Mouse (Mus musculus): ENCODE data around the gene Wnk1. TPM values are rescaled to one million over a fixed set of nuclear protein-coding genes. Genes with fewer than 3 reads are reported as not detected.
A peak's percentile ranks its signal among the peaks of the same experiment; 100 is the strongest.
"Not testable (repeated sequence)": the region's sequence is repeated elsewhere in the genome, so short reads cannot be mapped to it uniquely, and the experiment has no call there.

The Wnk1 gene
- polyA plus RNA-seq (2015; fragmentation: Nextera tagmentation; extraction: Ambion mirVana), result 28.8 and 31.2 TPM in 2 replicates

DNA sequence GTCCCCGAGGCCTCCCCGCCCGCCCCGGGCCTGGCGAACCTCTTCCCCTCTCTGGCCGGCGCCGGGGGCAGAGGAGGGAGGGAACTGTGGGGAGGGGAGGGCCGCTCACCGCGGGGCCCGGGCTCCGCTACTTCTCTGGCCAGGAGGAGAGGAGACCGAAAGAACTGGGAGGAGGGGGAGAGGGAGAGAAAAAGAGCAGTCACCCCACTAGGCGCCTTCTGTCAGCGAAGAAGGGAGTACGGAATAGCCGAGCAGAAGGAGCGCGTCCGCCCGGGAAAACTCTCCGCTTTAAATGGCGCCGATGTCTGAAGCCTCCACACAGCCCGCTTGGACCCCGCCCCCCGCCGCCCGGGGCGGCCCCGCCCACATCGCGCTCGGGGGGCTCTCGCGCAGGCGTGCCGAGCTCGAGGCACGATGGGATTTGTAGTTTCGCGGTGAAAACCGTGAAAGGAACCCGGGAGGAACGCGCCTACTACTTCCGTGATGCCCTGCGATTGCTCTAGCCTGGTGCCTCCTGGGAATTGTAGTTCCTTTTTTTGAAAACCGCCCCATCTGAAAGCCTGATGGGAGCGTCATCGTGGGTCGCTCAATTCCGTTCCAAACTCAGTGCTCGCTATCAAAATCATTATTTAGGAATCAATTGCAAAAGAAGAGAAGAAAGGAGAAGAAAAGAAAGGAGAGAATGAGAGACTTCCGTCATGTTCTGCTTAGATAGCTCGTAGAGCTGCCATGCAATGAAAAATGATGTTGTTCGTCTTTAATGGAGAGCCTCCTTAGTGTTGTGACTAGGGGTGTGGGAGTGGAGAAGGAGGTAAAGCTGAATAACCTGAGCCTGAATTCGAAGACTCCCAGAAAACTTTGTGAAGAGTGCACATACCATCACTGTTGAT is at the start of gene Wnk1:
Wnk1 (minus strand) TSS at position 307 of the 890 bp plus-strand sequence.
- Histone ChIP-seq H3K27me3 (ENCODE audit: control insufficient read depth, insufficient read depth, low read length) (no peaks in the 10 kb centered on the region), H3K36me3 (ENCODE audit: control insufficient read depth, insufficient read depth, low read length) (no peaks in the 10 kb centered on the region), H3K27ac (replicated peaks) (peak within 1 kb of the TSS; percentile 99), H3K4me3 (ENCODE audit: low read depth, low read length) (peak within 1 kb of the TSS; percentile 85), H3K9ac (ENCODE audit: low read length) (peak within 1 kb of the TSS; percentile 87), H3K9me3 (ENCODE audit: control insufficient read depth, low read length) (no peaks in the 10 kb centered on the region), H3K4me2 (replicated peaks; ENCODE audit: low read depth) (peak within 1 kb of the TSS; percentile 93), H3K4me1 (replicated peaks; ENCODE audit: control insufficient read depth, insufficient read depth) (peaks cover 5% of the 10 kb centered on the region; the same call in 1 of the 2 replicates)
- under 1% methylated on average over 46 of the region's 59 CpGs for WGBS
- peak; percentile 99 for DNase-seq (ENCODE audit: low spot score)
- ATAC-seq (ENCODE audit: low FRiP score, low TSS enrichment), result peak; percentile 96
- no peak for TF ChIP-seq CTCF (IDR thresholded peaks at IDR 0.05; ENCODE audit: low read depth)
- no peak for TF ChIP-seq EP300 (optimal IDR thresholded peaks at IDR 0.05)

DNA sequence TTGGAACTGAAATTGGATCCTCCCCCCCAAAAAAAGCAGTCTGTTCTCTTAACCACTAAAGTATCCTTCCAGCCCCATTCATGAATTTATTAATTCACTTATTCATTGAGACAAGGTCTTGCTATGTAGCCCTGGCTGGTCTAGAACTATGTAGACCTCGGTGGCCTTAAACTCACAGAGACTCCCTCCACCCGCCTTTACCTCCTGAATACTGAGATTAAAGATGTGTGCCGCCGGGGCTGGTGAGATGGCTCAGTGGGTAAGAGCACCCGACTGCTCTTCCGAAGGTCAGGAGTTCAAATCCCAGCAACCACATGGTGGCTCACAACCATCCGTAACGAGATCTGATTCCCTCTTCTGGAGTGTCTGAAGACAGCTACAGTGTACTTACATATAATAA is 48.6 kb upstream of the Wnk1 start:
- H3K4me2 ChIP-seq (replicated peaks; ENCODE audit: low read depth); H3K4me1 ChIP-seq (replicated peaks; ENCODE audit: control insufficient read depth, insufficient read depth); H3K36me3 ChIP-seq (ENCODE audit: control insufficient read depth, insufficient read depth, low read length); ATAC-seq (ENCODE audit: low FRiP score, low TSS enrichment); H3K4me3 ChIP-seq (ENCODE audit: low read depth, low read length); DNase-seq (ENCODE audit: low spot score); H3K27ac ChIP-seq (replicated peaks); H3K9ac ChIP-seq (ENCODE audit: low read length); H3K9me3 ChIP-seq (ENCODE audit: control insufficient read depth, low read length); H3K27me3 ChIP-seq (ENCODE audit: control insufficient read depth, insufficient read depth, low read length): not testable (repeated sequence)
- 90% methylated on average over 6 of the region's 8 CpGs for WGBS

GRCm38 (mm10) chr6:120085832-120086231 is 47.4 kb upstream of the Wnk1 start:
- Histone ChIP-seq H3K27me3 (ENCODE audit: control insufficient read depth, insufficient read depth, low read length) (no peaks in the 10 kb centered on the region), H3K4me2 (replicated peaks; ENCODE audit: low read depth) (no peak overlapping the region), H3K4me3 (ENCODE audit: low read depth, low read length) (no peak overlapping the region), H3K9me3 (ENCODE audit: control insufficient read depth, low read length) (no peaks in the 10 kb centered on the region), H3K27ac (replicated peaks) (no peak overlapping the region), H3K4me1 (replicated peaks; ENCODE audit: control insufficient read depth, insufficient read depth) (no peaks in the 10 kb centered on the region), H3K36me3 (ENCODE audit: control insufficient read depth, insufficient read depth, low read length) (no peaks in the 10 kb centered on the region), H3K9ac (ENCODE audit: low read length) (no peak overlapping the region)
- TF ChIP-seq EP300 (optimal IDR thresholded peaks at IDR 0.05), result no peak
- no peak for TF ChIP-seq CTCF (IDR thresholded peaks at IDR 0.05; ENCODE audit: low read depth)
- 72% methylated on average over 3 of the region's 3 CpGs for WGBS
- DNase-seq (ENCODE audit: low spot score), result no peak
- ATAC-seq (ENCODE audit: low FRiP score, low TSS enrichment), result no peak

GRCm38 (mm10) chr6:120084983-120085382 is 46.5 kb upstream of the Wnk1 start:
- Histone ChIP-seq H3K9ac (ENCODE audit: low read length) (no peak overlapping the region), H3K4me3 (ENCODE audit: low read depth, low read length) (no peak overlapping the region), H3K4me1 (replicated peaks; ENCODE audit: control insufficient read depth, insufficient read depth) (no peaks in the 10 kb centered on the region), H3K9me3 (ENCODE audit: control insufficient read depth, low read length) (no peaks in the 10 kb centered on the region), H3K4me2 (replicated peaks; ENCODE audit: low read depth) (no peak overlapping the region), H3K27ac (replicated peaks) (no peak overlapping the region), H3K27me3 (ENCODE audit: control insufficient read depth, insufficient read depth, low read length) (no peaks in the 10 kb centered on the region), H3K36me3 (ENCODE audit: control insufficient read depth, insufficient read depth, low read length) (no peaks in the 10 kb centered on the region)
- WGBS, result 88% methylated on average over 2 of the region's 2 CpGs
- ATAC-seq (ENCODE audit: low FRiP score, low TSS enrichment) (no peak), DNase-seq (ENCODE audit: low spot score) (no peak)
- TF ChIP-seq CTCF (IDR thresholded peaks at IDR 0.05; ENCODE audit: low read depth) (no peak), EP300 (optimal IDR thresholded peaks at IDR 0.05) (no peak)

DNA sequence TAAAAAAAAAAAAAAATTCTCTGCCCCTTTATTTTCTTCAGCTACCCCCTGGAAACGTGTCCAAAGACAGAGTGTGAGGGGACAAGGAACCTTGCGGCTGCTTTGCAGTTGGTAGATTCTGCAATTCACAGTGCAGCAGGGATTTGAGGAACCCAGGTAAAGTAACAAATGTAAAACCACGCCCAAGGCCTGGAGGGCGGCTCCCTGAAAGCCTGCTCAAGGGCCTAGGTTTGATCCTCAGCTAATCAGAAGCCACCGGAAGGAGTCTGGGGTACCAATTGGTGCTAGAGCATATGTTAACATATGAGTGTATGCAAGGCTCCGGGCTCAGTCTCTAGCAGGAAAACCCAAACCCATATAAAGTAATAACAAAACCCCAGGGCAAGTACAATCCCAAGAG is 45.0 kb upstream of the Wnk1 start:
- Histone ChIP-seq H3K4me3 (ENCODE audit: low read depth, low read length) (no peak overlapping the region), H3K27ac (replicated peaks) (no peak overlapping the region), H3K36me3 (ENCODE audit: control insufficient read depth, insufficient read depth, low read length) (no peaks in the 10 kb centered on the region), H3K4me2 (replicated peaks; ENCODE audit: low read depth) (no peak overlapping the region), H3K27me3 (ENCODE audit: control insufficient read depth, insufficient read depth, low read length) (no peaks in the 10 kb centered on the region), H3K9me3 (ENCODE audit: control insufficient read depth, low read length) (no peaks in the 10 kb centered on the region), H3K9ac (ENCODE audit: low read length) (no peak overlapping the region), H3K4me1 (replicated peaks; ENCODE audit: control insufficient read depth, insufficient read depth) (no peaks in the 10 kb centered on the region)
- WGBS, result 63% methylated on average over 6 of the region's 6 CpGs
- no peak for TF ChIP-seq CTCF (IDR thresholded peaks at IDR 0.05; ENCODE audit: low read depth)
- TF ChIP-seq EP300 (optimal IDR thresholded peaks at IDR 0.05), result no peak
- no peak for DNase-seq (ENCODE audit: low spot score)
- ATAC-seq (ENCODE audit: low FRiP score, low TSS enrichment), result no peak

GRCm38 (mm10) chr6:120082951-120083411 is 44.5 kb upstream of the Wnk1 start:
- Histone ChIP-seq H3K9me3 (ENCODE audit: control insufficient read depth, low read length) (no peaks in the 10 kb centered on the region), H3K4me1 (replicated peaks; ENCODE audit: control insufficient read depth, insufficient read depth) (no peaks in the 10 kb centered on the region), H3K4me2 (replicated peaks; ENCODE audit: low read depth) (no peak overlapping the region), H3K9ac (ENCODE audit: low read length) (no peak overlapping the region), H3K36me3 (ENCODE audit: control insufficient read depth, insufficient read depth, low read length) (no peaks in the 10 kb centered on the region), H3K27me3 (ENCODE audit: control insufficient read depth, insufficient read depth, low read length) (no peaks in the 10 kb centered on the region), H3K27ac (replicated peaks) (no peak overlapping the region), H3K4me3 (ENCODE audit: low read depth, low read length) (no peak overlapping the region)
- ATAC-seq (ENCODE audit: low FRiP score, low TSS enrichment), result no peak
- DNase-seq (ENCODE audit: low spot score), result no peak
- TF ChIP-seq EP300 (optimal IDR thresholded peaks at IDR 0.05) (no peak), CTCF (IDR thresholded peaks at IDR 0.05; ENCODE audit: low read depth) (no peak)
- WGBS, result 76% methylated on average over 8 of the region's 8 CpGs

Data from stomach, postnatal 0 days (tissue).